Mouse (Mus musculus) effector memory CD4-positive, alpha-beta T cell, adult 7 months (primary cell): ENCODE results near the gene Rc3h2. TPM values are rescaled to one million over a fixed set of nuclear protein-coding genes. Genes with fewer than 3 reads are reported as not detected.

Source experiments
- polyA plus RNA-seq: library from polyadenylated mRNA; unstranded; fragments of 100-300 nt; shearing (Covaris generic); gene quantifications from one replicate; pipeline ENCODE4 v1.2.1, GENCODE M21; 2017

Rc3h2 gene
- 27.4 TPM for polyA plus RNA-seq

DNA sequence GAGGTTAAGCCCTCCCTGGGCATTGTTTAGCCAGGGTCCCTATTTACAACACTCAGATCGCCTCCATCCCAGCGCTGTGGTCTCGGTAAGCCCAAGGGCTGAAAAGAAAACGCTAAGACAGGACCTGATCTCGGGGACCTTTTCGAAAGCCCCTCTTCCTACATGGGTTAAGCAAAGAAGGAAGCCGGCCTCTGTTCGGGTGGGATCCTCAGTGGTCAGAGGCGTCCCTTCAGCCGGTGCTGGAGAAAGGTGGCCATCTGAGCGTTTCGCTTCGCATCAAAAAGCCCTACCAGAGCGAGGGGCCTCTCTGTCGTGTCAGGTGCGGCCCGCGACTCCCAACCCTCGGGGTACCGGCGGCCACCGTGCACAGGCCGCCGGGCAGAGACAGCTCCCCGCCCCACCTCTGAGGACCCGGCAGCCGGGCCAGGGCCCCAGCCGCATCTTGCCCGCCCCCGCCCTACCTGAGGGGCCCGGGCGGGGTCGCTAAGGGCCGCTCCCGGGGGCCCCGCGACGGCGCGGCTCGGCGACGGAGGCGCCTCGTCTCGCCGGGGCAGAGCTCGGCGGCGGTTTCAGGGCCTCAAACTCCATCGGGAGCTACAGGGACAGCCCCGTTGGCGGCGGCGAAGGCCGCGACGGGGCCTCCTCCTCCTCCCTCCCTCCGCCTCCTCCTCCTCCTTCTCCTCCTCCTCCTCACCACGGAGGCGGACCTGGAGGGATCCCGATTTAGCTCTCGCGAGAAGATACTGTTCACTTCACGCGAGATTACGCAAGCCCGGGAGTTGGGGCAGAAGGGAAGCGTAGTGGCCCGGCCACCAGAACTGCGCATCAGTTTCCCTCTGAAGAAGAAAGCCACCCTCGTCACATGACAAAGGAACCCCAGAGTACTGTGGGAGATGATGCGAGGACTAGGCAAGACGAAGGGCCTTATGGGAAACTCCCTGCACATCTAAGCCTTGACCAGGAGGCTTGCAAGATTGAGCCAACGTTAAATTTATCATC lies at the start of gene Rc3h2:
Gene Rc3h2, minus strand, starts transcription at position 598 of the 999 bp plus-strand sequence.

DNA sequence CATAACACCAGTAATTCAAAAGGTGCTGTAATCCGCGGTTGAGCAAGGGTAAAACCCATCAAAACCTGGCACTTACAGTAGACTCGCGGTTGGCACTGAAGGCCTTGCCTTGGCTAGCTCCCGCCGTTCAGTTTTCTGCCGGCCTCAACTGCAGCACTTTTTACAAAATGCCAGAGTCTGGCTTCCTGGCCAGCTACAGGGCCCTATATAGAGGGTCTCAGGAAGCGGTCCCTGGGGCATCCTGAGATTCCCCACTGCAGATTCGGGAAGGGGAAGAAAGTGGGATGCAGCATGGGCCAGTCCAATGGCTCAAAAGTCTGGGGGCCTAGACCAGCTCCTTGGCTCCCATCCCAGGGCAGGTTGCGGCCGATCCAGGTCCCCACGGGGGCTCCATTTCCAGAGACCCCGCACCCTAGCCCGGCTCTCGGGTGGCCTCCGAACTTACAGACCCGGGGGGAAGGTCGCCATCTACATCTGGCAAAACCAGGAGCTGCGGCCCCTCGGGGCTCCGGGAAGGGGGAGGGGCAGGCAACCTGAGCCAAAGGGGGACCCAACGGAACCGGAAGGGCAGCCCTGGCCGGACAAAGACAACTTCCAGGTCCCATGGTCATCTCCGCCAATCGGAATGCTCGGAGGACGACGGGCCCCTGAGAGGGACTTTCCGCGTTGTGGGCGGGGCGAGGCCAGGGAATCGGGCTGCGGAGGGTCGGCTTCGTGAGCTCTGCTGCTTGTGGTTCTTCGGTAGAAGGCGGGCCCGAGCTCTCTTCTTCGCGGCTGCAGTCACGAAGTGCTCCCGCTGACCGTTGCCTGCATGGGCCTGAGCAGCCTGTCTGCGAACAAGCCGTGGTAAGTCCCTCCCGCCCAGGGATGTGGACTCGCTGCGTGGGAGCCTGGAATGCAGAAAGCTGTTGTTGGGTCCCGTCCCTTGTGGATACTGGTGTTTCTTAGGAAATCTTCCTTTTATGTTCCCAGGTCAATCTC lies 20.2 kb upstream of the Rc3h2 start, which contains the start of the genes Zbtb26, Zbtb6 and Rabgap1:
Gene Zbtb26, minus strand, starts transcription at position 525 of the 981 bp plus-strand sequence.
Gene Zbtb6, minus strand, starts transcription at position 561 of the 981 bp plus-strand sequence.
Gene Rabgap1, plus strand, starts transcription at position 669 of the 981 bp plus-strand sequence.

DNA sequence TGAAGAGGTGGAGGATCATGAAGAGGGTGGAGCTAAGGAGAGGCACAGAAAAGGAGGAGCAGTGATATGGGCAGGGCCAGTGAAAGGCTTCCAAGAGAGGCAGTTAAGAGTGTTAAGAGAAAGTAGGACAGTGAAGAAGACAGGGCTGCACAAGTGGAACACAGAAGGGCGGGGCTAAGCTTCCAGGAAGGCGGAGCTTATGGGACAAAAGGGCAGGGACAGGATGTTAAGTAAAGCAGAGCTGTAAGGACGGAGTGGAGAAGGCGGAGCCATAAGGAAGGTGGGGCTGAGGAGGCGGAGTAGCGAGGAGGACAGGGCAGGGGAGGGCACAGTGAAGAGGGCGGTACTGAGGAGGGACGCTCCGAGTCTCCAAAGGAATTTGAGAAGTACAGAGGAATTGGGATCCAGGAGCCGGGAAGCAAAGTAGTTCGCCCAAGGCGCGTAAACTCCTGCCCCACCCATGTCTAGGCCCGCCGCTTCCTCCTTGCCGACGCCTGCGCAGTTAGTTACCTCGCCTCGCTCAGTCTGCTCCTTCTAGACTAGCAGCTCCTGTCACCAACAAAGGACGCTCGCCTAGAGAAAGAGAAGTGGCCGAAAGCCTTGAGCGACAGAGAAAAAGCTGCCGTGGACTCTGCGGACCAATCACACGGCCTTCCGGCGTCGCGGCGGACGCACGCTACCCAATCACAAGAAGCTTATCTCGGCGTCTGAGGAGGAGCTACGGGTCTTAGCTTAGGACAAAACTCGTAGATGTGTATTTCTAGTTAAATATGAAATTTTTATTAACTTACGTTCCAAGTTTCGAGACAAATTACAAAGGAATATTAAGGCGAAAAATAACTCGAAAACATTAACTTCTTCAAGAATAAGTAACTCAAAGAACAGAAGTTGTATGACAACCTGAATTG lies 63.8 kb downstream of the Rc3h2 start, which contains the start of gene Pdcl:
Gene Pdcl, minus strand, starts transcription at position 700 of the 908 bp plus-strand sequence.

DNA sequence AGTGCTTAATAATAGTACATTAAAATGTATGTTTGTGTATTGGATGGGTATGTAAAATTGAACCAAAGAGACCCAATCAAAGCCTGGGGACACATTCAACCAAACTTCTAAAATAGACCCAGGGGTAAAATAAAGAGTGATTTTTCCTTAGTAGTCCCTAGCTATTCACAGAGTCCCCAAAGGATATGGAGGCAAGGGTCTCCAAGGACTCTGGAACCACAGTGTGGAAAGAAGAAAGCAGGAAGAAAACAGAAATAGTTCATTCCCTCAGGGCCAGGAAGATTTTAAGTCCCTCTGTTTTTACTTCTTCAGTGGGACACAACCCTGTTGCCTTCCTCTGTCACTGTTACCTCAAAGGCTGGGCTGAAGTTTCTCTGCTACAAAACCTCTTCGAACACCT lies 96.5 kb downstream of the Rc3h2 start, which contains the start of gene Olfr368:
Gene Olfr368, plus strand, starts transcription at position 301 of the 400 bp plus-strand sequence.

Other genes starting within 250 kb of the Rc3h2 start
- gene Olfr365, start 234.7 kb downstream of the Rc3h2 start, polyA plus RNA-seq, result not detected
- gene Olfr366, start 211.3 kb downstream of the Rc3h2 start, polyA plus RNA-seq, result not detected
- not detected for gene Olfr368, start 96.4 kb downstream of the Rc3h2 start, polyA plus RNA-seq
- gene Pdcl, start 63.6 kb downstream of the Rc3h2 start, polyA plus RNA-seq, result 30.6 TPM
- gene Zbtb26, start 20.2 kb upstream of the Rc3h2 start, polyA plus RNA-seq, result 3.0 TPM
- 4.4 TPM for gene Zbtb6, start 20.3 kb upstream of the Rc3h2 start, polyA plus RNA-seq
- gene Rabgap1, start 20.4 kb upstream of the Rc3h2 start, polyA plus RNA-seq, result 47.2 TPM
- gene Gpr21, start 93.4 kb upstream of the Rc3h2 start, polyA plus RNA-seq, result 0.21 TPM